In the genomic region with DNA sequence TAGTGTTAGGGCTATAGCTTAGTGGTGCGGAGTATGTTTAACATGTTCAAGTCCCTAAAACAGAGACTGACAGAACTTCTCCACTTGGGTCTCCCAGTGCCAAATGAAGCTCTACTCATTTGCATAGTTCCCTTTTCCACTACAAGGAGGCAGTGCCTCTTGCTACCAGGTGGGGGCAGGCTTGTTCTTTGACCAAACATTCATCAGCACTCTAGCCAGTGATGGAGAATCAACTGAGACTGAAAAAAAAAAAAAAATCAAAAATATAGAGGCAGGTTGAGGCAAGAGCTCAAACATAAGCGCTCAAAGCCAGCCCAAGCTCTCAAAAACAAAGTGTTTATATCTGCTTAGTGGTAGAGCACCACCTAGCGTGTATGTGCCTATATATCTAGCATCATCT, we compare ENCODE assay signal across 9 mouse cellular contexts. TPM values are rescaled to one million over a fixed set of nuclear protein-coding genes. Genes with fewer than 3 reads are reported as not detected.
DNase-seq lines count a peak whose midpoint lies in the region; ATAC-seq and TF ChIP-seq lines count a peak whose summit lies in the region.
"Had no signal": no experiment of that assay in that cellular context is flagged by ENCODE, and none has a peak within 500 bp of the region (broad histone marks: within the 10 kb centered on the region; RNA-seq: fewer than 3 reads in every experiment).

No protein-coding gene starts in this region.

- H3K36me3 ChIP-seq in hindbrain, postnatal 0 days (ENCODE audit: insufficient read depth, low read length), result no peaks in the 10 kb centered on the region

- H3K9me3 ChIP-seq in hindbrain, postnatal 0 days (ENCODE audit: low read length), result no peaks in the 10 kb centered on the region

- no peaks in the 10 kb centered on the region for H3K27me3 ChIP-seq in hindbrain, postnatal 0 days (ENCODE audit: insufficient read depth, low read length)

- H3K4me1 ChIP-seq in hindbrain, postnatal 0 days (ENCODE audit: insufficient read depth, low read length), result peaks cover 10% of the 10 kb centered on the region; the same call in 1 of the 2 replicates

- peak; percentile 92 for DNase-seq in heart, adult 11 months
- no peak for DNase-seq in heart, adult 8-10 months (ENCODE audit: low spot score)
- DNase-seq in testis, postnatal 10 days (ENCODE audit: low spot score), result peak; percentile 66
- DNase-seq in testis, postnatal 14 days (ENCODE audit: low spot score), result no peak
- DNase-seq in c-Kit-positive CD71-positive TER-119-positive erythroid progenitor cells, embryonic 14.5 days (ENCODE audit: low spot score), result peak; percentile 82
- DNase-seq in hindbrain, postnatal 0 days (ENCODE audit: low spot score), result peak; percentile 76
- peak; percentile 41 to 83 for DNase-seq in lung, postnatal 4 days
- DNase-seq in thymus, postnatal 14 days, result peak; percentile 73

- H3K27ac ChIP-seq in hindbrain, postnatal 0 days, result no peak overlapping the region

- H3K4me3 ChIP-seq in hindbrain, postnatal 0 days (ENCODE audit: low read length), result no peak overlapping the region

- no peak overlapping the region for H3K4me2 ChIP-seq in hindbrain, postnatal 0 days (ENCODE audit: low read depth, low read length)

- no peak for ATAC-seq in hindbrain, postnatal 0 days

- no peak overlapping the region for H3K9ac ChIP-seq in hindbrain, postnatal 0 days (replicated peaks; ENCODE audit: low read length)

- WGBS in hindbrain, postnatal 0 days, result 71% methylated on average over 3 of the region's 3 CpGs

- TF ChIP-seq CTCF in hindbrain, postnatal 0 days (IDR thresholded peaks at IDR 0.05; ENCODE audit: low read depth), result peak; percentile 79

RNA-seq across cellular contexts. Expression of a gene that starts 4.8 kb away (rescaled TPM):
- total RNA-seq in heart, adult 8-10 months (2022), result 10 to 100 TPM; 39.5 to 43.6 (median 41.9) TPM
- 154 and 155 TPM in 2 replicates for total RNA-seq in hindbrain, postnatal 0 days (2014; rRNA removed)
- polyA plus RNA-seq in hindbrain, postnatal 0 days (2015; fragmentation: Nextera tagmentation; extraction: Ambion mirVana), result 235 and 250 TPM in 2 replicates

RNA-seq across cellular contexts. Expression of a gene that starts 17.3 kb away (rescaled TPM):
- 10 to 100 TPM; 16.1 to 19.6 (median 17.5) TPM for total RNA-seq in heart, adult 8-10 months (2022)
- total RNA-seq in hindbrain, postnatal 0 days (2014; rRNA removed), result 46.7 and 49.7 TPM in 2 replicates
- 78.7 and 79.2 TPM in 2 replicates for polyA plus RNA-seq in hindbrain, postnatal 0 days (2015; fragmentation: Nextera tagmentation; extraction: Ambion mirVana)

RNA-seq across cellular contexts. Expression of a gene that starts 22.2 kb away (rescaled TPM):
- not detected for total RNA-seq in heart, adult 8-10 months (2022)
- total RNA-seq in hindbrain, postnatal 0 days (2014; rRNA removed), result not detected in 2 replicates
- 0.66 and 0.85 TPM in 2 replicates for polyA plus RNA-seq in hindbrain, postnatal 0 days (2015; fragmentation: Nextera tagmentation; extraction: Ambion mirVana)
- total RNA-seq: left cerebral cortex, postnatal 14 days had no signal

RNA-seq across cellular contexts. Expression of a gene that starts 22.9 kb away (rescaled TPM):
- total RNA-seq in heart, adult 8-10 months (2022), result 10 to 100 TPM; 20.9 to 27.3 (median 25.4) TPM
- 84.4 and 110 TPM in 2 replicates for total RNA-seq in hindbrain, postnatal 0 days (2014; rRNA removed)
- 95.3 and 104 TPM in 2 replicates for polyA plus RNA-seq in hindbrain, postnatal 0 days (2015; fragmentation: Nextera tagmentation; extraction: Ambion mirVana)

RNA-seq across cellular contexts. Expression of a gene that starts 38.5 kb away (rescaled TPM):
- total RNA-seq in heart, adult 8-10 months (2022), result 10 to 100 TPM; 30.3 to 42.0 (median 33.7) TPM
- 47.7 and 51.3 TPM in 2 replicates for total RNA-seq in hindbrain, postnatal 0 days (2014; rRNA removed)
- polyA plus RNA-seq in hindbrain, postnatal 0 days (2015; fragmentation: Nextera tagmentation; extraction: Ambion mirVana), result 88.3 and 89.5 TPM in 2 replicates

Comparison
In these comparisons a context has a peak if more than half of its experiments do, and no peak if none do; other contexts are left out.
1. DNase-seq: peak in heart, adult 11 months (single experiment), testis, postnatal 10 days (single experiment), c-Kit-positive CD71-positive TER-119-positive erythroid progenitor cells, embryonic 14.5 days (single experiment), hindbrain, postnatal 0 days (single experiment), lung, postnatal 4 days (2 of 2) and thymus, postnatal 14 days (single experiment); none in heart, adult 8-10 months (single experiment) and testis, postnatal 14 days (single experiment).